Mouse (Mus musculus): ENCODE results near the gene Lrrc25.

Gene Lrrc25

DNA sequence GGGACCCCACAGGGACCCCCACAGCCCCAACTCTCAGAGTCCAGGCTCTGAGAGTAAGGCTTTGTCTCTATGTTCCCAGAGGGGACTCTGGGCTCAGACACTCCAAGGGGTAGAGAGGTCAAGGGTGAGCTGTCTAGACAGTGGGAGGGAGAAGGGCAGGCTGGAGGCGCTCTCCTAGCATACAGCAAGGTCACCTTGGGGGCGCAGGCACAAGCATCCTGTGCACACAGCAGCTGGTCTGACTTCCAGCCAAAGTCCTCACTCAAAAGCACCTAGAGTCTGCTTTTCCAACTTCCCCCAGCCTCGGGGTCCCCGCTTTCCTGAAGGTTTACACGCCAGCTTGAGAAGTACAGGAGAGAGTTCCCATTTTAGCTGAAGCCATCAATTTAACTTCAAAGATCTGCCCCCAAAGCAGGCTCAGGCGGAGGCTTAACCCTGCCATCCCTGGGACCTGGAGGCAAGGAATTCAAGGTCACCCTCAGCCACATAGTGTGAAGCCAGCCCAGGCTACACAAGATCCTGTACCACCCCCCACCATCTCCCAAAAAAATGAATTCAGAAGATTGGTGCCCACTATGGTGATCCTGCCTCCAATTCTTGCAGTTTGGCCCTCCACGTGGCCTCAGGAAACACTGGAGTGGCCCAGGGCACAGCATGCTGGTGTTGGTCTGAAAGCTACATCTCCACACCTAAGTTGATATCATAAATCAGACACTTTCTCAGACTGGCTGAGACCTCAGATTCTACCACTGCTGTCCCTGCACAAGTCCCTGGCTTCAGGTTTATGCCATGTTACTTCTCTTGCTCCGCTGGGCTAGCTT, 31.6 kb downstream of the Lrrc25 start:
- DNase-seq (ENCODE audit: low read depth, low spot score) = no peak

DNA sequence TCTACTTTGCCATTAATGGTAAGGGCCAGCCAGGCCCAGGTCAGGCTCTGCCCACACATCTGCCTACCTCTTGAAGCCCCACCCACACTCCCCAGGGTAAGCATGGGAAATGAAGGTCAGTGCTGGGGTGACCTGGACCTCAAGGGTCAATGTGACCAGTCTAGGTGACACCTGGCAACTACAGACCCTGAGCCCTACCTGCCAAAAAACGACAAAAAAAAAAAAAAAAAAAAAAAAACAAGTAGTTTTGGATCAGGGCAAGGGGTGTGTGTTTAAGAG, 32.1 kb downstream of the Lrrc25 start:
- no peak for DNase-seq (ENCODE audit: low read depth, low spot score)

DNA sequence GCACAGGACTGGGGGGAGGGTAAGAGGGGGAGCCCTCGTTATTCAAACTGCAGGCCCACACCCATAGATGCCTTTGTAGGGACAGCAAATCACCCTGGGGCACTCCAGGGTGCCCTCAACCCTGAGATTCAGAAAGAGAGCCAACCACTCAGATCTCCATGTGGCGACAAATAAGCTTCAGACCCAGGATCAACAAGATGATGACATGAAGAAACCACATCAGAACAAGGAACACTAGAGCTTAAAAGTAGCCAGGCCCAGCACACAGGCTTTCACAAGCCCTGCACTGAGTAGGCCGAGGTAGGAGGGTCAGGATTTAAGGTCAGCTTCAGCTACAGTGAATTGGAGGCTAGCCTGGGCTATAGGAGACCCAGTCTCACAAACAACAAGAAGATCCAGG, 33.0 kb downstream of the Lrrc25 start:
- DNase-seq (ENCODE audit: low read depth, low spot score) = peak; percentile 65

DNA sequence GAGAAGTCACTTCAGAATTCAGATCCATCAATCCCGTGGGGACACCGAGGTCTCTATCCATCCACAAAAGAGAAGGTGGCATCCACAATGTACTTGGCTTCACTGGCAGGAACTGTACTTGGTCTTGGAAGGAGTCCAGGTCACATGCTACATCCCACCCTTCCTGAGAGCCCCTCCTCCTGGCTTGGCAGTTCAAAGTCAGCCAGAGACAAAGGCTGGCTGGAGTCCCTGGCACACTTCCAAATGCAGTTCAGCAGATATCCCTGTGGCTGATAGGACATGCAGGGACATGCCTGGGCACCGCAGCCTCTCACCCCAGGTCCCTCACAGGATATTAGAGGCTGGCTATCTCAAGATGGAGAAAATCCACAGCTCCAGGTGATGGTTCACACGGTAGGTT, 33.4 kb downstream of the Lrrc25 start:
- peak; percentile 91 for DNase-seq (ENCODE audit: low read depth, low spot score)

DNA sequence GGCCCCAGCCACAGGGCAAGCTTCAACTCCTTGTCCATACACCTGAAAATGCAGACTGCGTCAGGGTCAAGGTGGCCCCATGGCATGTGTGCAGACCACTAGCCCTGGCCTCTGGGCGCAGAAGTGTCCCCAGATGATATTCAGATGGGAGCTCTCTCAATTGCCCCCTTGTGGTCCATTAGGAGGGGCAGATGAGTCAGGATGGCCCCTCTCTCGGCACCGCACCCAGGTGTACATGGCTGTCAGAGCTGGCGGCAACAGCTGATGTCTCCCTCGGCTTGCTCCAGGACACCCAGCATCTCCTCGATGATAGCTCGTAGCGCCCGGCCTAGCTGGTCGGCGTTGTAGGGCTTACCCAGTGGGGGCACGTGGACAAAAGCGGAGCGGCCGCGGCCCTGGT, 34.4 kb downstream of the Lrrc25 start:
- DNase-seq (ENCODE audit: low read depth, low spot score) = no peak

DNA sequence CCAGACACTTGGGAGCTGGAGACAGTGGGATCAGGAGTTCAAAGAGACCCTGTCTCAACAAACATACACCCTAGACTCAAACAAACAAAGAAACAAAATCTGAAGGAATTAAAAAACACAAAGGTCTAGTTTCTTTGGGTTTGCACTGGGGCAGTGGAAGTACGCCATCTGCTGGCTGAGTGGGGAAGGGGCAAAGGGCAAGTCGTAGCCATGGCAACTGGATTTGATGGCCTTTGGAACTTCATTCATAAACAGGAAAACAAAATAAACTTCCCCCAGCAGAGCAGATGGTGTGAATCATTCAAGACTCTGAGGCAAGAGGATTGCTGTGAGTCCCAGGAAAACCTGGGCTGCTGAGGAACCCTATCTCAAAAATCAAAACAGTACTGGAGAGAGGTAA, 37.3 kb downstream of the Lrrc25 start:
- peak; percentile 85 for DNase-seq (ENCODE audit: low read depth, low spot score)

DNA sequence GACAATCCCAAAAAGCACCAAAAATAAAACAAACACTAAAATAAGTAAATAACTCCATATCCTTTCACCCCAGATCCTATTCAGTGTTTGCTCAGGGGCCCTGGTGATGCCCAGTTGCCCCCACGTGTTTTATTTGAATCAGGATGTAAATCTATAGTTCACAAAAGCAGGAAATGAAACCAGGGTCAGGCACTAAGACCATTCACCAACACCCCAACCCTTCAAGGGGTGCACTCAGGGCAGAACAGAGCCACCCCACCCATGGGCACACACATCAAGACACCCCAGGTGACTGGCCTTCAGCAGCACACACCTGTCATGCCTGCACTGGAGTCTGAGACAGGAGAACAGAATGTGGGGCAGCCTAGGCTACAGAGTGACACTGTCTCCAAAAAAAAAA, 38.2 kb downstream of the Lrrc25 start:
- DNase-seq (ENCODE audit: low read depth, low spot score) = no peak

DNA sequence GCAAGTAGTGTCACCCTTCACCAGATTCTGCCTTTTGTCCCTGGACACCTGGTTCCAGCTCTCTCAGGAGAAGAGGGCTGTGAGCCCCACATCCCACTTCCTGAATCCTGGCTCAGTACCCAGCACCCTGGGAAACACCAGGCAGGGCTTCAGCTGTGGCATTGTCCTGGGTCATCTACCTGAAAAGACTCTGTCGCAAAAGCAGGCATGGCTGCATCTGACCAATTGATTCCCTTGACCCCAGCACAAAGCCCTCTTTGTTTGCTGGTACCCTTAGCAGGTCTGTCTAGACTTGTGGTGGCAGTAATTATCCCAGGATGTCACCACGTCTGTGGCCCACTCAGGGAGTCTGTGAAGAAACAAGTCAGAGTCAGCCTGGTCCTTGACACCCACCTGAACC, 39.5 kb downstream of the Lrrc25 start:
- no peak for DNase-seq (ENCODE audit: low read depth, low spot score)

DNA sequence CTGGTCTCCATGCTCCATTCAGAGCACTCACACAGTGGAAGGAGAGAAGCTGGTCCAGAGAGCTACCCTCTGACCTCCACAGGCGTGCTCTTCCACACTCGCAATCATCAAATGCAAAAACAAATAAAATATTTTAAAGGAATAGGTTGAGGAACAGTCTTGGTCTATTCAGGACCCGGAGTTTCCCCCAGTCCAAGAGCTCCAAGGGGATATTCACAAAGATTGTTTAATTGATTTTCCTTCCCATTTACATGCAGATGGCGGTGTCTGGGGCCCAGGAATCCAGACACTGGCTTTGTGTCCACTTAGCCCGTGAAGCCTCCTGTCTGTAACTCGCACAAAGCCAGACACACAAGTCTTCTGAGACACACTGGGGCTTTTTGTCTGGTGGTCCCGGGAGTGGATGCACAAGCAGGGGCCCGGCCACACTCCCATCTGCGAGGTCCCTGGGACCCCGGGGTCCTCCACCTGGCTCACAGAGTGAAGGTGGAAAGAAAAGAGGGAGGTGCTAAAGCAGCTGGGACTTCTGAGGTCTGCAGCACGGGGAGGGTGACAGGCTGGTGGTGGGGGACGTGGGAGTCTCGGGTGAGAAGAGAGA, 40.3 kb downstream of the Lrrc25 start:
- no peak for DNase-seq (ENCODE audit: low read depth, low spot score)

DNA sequence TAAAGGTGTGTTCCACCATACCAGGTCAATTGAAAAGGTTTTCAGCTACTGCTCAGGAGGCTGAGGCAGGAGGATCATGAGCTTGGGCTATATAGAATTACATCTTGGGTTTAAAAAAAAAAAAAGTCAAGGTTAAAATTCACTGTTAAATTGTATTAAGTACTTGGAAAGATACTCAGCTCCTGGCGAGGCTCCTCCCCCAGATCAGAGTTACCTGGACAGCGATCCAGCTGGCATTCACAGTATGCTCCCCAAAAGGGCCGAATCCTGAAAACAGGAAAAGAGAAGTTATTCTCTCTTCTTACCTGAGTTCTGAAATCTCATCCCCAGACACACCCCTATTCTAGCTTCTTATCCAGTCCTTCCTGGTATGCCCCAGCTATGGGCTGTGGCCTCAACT, 41.3 kb downstream of the Lrrc25 start:
- DNase-seq (ENCODE audit: low read depth, low spot score) = no peak

DNA sequence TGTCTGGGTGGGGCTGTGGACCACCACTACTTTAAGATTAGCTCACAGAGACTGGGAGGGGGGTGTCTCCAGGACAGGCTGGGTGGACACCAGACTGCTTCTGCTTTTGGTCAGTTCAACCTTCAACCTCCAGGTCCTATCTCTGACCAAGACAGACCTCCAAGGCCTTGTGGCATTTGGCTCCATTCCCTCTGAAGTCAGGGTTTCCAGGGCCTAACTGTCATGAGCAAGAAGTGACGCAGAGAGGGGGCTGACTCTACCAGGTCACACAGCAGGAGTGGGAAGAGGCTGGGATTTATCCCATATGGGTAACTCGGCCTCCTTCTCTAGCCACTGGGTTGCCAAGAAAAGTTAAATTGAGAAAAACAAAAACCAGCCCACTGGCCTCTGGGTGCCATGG, 41.8 kb downstream of the Lrrc25 start:
- no peak for DNase-seq (ENCODE audit: low read depth, low spot score)

DNA sequence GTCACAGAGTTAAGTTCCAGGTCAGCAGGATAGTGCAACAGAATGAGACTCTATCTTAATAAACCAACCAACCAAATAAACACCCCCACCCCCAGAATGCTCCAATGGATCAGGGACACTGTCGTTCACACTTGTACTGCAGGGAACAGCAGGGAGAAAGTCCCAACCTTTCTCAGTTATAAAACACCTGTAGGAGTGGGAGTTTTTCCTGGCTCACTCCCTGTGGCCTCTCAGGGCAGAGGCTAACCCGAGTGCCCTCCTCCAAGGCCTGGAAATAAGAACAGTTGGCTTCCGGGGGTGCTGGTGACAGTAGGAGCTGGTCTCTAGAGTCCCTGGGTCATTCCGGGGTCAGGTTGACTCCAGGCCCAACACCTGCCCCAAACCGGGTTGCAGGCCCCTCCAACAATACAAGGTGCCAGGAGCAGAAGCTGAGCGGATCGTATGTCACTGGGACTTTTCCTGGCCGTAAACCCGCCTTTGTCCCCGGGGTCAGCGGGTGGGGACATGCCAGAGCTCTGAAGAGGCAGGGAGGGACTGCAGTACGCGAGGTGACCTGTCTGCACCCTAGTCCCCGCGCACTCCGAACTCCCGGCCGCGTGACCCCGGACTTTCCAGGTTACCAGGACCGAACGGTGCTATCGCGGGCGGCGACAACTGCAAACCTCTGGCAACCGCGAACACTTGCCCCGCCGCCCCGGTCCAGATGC, 43.1 kb downstream of the Lrrc25 start:
- DNase-seq (ENCODE audit: low read depth, low spot score) = peak; percentile 52

DNA sequence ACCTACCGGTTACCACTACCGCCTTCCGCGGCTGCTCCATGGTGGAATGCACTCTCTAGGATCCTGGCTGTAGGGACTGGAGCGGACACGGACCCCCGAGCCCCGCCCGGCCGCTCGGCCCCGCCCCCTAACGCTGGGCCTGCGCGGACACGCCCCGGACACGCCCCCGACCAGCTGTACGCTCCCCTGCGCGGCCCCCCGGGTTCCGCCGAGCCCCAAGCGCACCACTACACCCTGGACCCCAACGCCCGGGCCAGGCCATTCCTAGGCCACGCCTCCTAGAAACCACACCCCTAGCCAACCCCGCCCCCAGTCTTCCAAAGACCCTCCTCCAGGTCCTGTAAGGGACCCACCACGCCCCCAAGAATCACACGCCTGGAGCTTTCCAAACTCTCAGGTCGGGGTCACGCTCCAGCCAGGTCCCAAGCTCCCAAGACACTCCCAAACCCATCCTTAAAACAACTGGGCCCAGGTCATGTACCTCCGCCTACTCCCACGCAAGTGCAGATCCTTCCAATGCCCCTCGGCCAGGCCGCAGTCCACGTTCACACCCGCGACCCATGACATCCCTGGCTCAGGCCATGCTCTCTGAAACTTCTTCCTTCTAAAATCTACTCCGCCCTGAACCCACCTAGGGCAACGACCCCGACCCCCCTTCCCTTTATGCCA, 43.8 kb downstream of the Lrrc25 start:
- peak; percentile 91 for DNase-seq (ENCODE audit: low read depth, low spot score)

DNA sequence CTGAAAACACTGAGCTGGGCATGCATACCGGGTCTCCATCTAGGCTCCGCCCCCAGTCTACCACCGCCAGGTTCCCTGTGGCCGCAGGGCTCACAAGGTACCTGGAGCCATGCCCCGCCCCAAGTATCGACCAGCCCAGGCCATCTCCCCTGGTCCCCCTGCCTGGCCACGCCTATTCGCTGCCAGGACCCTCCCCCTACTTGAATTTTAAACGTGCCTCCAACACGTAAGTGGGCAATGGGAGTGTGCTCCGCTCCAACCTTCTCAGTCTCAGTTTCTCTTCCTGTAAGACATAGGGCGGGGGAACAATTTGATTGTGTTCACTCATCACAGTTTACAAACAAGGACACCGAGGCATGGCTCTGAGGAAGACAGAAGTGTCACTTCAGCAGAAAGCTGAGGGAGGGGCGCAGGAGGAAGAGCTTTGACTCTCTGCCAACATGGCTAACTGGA, 44.3 kb downstream of the Lrrc25 start, which contains the start of gene Pgpep1:
Gene Pgpep1, minus strand, starts transcription at position 116 of the 453 bp plus-strand sequence.
- no peak for DNase-seq (ENCODE audit: low read depth, low spot score)

DNA sequence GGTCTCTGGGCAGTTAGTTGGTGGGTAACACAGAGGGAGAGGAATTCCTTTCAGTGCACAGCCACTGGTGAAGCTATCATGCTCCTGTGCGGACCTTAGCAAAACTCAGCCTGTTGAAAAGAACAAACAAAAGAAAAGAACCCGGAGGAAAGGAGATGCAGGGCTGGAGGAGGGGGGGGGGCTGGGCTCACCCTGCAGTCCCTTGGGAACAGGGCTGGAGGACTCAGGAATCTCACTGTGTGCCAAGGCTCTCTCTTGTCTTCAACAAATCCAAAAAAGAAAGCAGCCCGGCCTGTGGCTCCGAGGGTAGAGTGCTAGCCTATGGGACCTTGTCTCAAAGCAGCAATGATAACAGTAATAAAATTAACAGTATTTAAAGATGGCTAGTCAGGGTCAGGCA, 47.7 kb downstream of the Lrrc25 start:
- peak; percentile 53 for DNase-seq (ENCODE audit: low read depth, low spot score)

DNA sequence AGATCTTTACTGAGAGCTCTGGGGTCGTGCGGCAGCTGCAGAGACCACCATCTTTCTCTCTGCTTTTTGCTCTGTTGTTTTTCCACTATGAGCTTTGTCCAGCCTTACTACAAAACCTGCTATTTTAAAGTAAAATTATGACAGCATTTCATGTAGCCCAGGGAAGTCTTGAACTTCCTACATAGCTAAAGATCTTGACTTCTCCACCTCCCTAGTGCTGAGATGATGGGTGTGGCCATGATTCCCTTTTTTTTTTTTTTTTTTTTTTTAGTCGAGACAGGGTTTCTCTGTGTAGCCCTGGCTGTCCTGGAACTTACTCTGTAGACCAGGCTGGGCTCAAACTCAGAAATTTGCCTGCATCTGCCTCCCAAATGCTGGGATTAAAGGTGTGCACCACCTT, 48.7 kb downstream of the Lrrc25 start:
- DNase-seq (ENCODE audit: low read depth, low spot score) = no peak

DNA sequence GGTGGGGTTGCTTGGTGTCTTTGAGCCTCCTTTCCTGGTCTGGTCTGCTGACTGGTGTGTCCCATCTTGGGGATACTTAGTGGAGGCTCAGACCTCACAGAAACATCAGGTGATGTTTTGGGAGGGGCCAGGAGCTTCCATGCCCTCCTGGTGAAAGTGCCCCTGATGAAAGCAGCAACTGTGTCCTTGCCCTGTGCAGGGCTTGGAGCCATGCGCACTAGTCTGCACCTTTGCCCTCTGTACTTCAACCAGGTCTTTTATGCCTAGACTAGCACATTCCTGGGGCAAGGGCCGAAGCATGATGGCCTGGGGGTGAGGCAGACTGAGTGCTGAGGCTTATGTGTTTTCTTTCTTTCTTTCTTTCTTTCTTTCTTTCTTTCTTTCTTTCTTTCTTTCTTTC, 49.6 kb downstream of the Lrrc25 start:
- no peak for DNase-seq (ENCODE audit: low read depth, low spot score)

DNA sequence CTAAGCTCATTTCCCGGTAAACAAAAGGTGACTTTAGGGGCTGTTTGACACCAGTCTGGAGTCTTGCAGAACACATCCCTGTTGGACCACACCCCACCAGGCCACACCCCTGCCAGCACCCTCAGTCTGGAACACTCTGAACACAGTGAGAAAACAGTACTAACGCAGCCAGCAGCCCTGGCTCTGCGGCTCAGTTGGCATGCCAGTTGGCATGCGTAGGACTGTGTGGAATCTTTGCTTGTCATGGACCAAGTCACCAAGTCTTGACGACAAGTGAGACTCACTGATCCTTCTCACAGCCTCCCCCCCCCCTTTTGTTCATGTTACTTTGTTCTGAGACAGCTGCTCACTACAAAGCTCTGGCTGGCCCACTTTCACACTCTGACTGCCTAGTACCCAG, 51.1 kb downstream of the Lrrc25 start:
- DNase-seq (ENCODE audit: low read depth, low spot score) = no peak
